Mouse (Mus musculus): ENCODE measurements at regions not wholly inside any gene's neighbourhood (a gene's known extent, or its start where the extent isn't known, plus 50 kb on each side); places are given as distances from the start of the nearest gene placed in this dataset.

DNA sequence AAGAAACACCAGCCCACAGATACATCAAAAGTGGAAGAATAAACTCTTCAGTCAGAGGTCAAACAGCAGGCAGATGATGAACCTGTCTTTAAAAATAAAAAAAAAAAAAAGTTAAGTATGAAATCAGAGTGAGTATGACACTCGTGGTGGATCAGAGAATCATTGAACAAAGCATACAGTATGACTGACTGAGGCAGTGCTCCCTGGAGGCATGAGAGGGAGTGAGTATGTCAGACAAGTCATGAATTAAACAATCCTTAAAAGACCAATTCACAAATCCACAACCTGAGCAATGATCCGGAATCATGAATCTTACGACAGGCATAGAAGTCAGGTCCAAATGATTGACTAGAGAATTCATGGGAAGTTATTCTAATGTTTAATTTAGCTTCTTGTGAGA is 555.4 kb upstream of the Slc39a10 start:
- 82% methylated on average over 3 of the region's 3 CpGs for WGBS
- DNase-seq (ENCODE audit: low spot score), result no peak

GRCm38 (mm10) chr1:47446021-47446420 is 553.4 kb upstream of the Slc39a10 start:
- no peak for DNase-seq (ENCODE audit: low spot score)
- 54% methylated on average over 6 of the region's 6 CpGs for WGBS
- no peaks in the 10 kb centered on the region for H3K4me1 ChIP-seq

More for the DNA sequence above, 555.4 kb upstream of the Slc39a10 start:
- Histone ChIP-seq H3K4me1 (no peaks in the 10 kb centered on the region), H3K4me3 (no peak overlapping the region), H3K27ac (no peak overlapping the region), H3K9me3 (replicated peaks) (no peaks in the 10 kb centered on the region), H3K27me3 (ENCODE audit: low read depth, poor library complexity, severe bottlenecking) (no peaks in the 10 kb centered on the region), H3K36me3 (no peaks in the 10 kb centered on the region)

GRCm38 (mm10) chr1:47432829-47433228 is 540.2 kb upstream of the Slc39a10 start:
- Histone ChIP-seq H3K27ac (no peak overlapping the region), H3K4me3 (no peak overlapping the region), H3K9me3 (replicated peaks) (no peaks in the 10 kb centered on the region), H3K36me3 (no peaks in the 10 kb centered on the region), H3K27me3 (ENCODE audit: low read depth, poor library complexity, severe bottlenecking) (no peaks in the 10 kb centered on the region), H3K4me1 (no peaks in the 10 kb centered on the region)
- 62% methylated on average over 1 of the region's 1 CpGs for WGBS
- DNase-seq (ENCODE audit: low spot score), result no peak

More at GRCm38 (mm10) chr1:47446021-47446420, 553.4 kb upstream of the Slc39a10 start:
- Histone ChIP-seq H3K4me3 (no peak overlapping the region), H3K27me3 (ENCODE audit: low read depth, poor library complexity, severe bottlenecking) (no peaks in the 10 kb centered on the region), H3K9me3 (replicated peaks) (no peaks in the 10 kb centered on the region), H3K27ac (no peak overlapping the region), H3K36me3 (no peaks in the 10 kb centered on the region)

- H3K4me1 ChIP-seq, result no peaks in the 10 kb centered on the region
- H3K27ac ChIP-seq, result no peak overlapping the region
- no peak for DNase-seq (ENCODE audit: low spot score)
- H3K4me3 ChIP-seq, result no peak overlapping the region
- H3K9me3 ChIP-seq (replicated peaks), result no peaks in the 10 kb centered on the region
- 73% methylated on average over 1 of the region's 1 CpGs for WGBS
- no peaks in the 10 kb centered on the region for H3K27me3 ChIP-seq (ENCODE audit: low read depth, poor library complexity, severe bottlenecking)
- no peaks in the 10 kb centered on the region for H3K36me3 ChIP-seq
These were observed 512.5 kb upstream of the Slc39a10 start for GRCm38 (mm10) chr1:47405164-47405563.

- Histone ChIP-seq H3K27me3 (ENCODE audit: low read depth, poor library complexity, severe bottlenecking) (no peaks in the 10 kb centered on the region), H3K36me3 (no peaks in the 10 kb centered on the region), H3K4me1 (no peaks in the 10 kb centered on the region), H3K9me3 (replicated peaks) (no peaks in the 10 kb centered on the region), H3K27ac (no peak overlapping the region), H3K4me3 (no peak overlapping the region)
- no peak for DNase-seq (ENCODE audit: low spot score)
These were observed 493.9 kb upstream of the Slc39a10 start for GRCm38 (mm10) chr1:47386579-47386978.

- peaks cover 7% of the 10 kb centered on the region for H3K4me1 ChIP-seq
- 41% methylated on average over 1 of the region's 1 CpGs for WGBS
- no peak for DNase-seq (ENCODE audit: low spot score)
- no peaks in the 10 kb centered on the region for H3K36me3 ChIP-seq
- H3K4me3 ChIP-seq, result no peak overlapping the region
- no peak overlapping the region for H3K27ac ChIP-seq
- H3K27me3 ChIP-seq (ENCODE audit: low read depth, poor library complexity, severe bottlenecking), result no peaks in the 10 kb centered on the region
- H3K9me3 ChIP-seq (replicated peaks), result no peaks in the 10 kb centered on the region
These were observed 486.1 kb upstream of the Slc39a10 start for GRCm38 (mm10) chr1:47378795-47379194.

DNA sequence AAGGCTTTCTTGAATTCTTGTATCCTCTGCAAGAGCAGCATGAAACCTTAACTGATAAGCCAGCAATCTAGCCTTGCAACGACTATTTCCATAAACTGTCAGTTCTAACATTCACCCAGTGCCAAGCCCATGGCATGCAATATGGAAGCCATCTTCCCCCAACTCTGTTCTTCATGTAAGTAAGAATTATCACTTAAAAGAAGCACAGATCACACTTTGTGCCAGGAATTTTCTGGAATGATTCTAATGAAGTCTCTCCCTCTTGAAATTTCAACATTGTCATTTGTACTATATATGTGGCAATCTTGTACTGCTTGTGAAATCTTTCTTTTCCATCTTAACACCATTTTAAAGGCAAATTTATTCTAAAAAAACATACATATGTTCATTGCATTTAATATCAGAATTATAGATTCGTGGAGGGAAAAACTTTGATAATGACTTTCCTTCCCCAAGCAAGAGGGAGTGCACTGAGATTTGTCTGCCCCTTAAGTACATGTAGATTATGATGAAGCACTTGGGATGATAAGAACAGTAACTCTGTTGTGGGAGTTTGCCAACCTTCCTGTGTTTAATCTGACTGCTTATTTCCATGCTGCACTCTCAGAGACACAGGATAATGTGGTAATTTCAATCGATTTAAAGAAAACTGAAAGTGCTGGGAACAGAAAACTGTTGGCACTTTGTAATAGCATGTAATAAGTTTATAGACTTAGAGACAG is 447.2 kb upstream of the Slc39a10 start:
- H3K4me1 ChIP-seq, result no peaks in the 10 kb centered on the region
- 89% methylated on average over 3 of the region's 3 CpGs for WGBS
- H3K36me3 ChIP-seq, result no peaks in the 10 kb centered on the region
- H3K4me3 ChIP-seq, result no peak overlapping the region
- no peaks in the 10 kb centered on the region for H3K9me3 ChIP-seq (replicated peaks)
- DNase-seq (ENCODE audit: low spot score), result no peak
- H3K27ac ChIP-seq, result no peak overlapping the region
- H3K27me3 ChIP-seq (ENCODE audit: low read depth, poor library complexity, severe bottlenecking), result no peaks in the 10 kb centered on the region

DNA sequence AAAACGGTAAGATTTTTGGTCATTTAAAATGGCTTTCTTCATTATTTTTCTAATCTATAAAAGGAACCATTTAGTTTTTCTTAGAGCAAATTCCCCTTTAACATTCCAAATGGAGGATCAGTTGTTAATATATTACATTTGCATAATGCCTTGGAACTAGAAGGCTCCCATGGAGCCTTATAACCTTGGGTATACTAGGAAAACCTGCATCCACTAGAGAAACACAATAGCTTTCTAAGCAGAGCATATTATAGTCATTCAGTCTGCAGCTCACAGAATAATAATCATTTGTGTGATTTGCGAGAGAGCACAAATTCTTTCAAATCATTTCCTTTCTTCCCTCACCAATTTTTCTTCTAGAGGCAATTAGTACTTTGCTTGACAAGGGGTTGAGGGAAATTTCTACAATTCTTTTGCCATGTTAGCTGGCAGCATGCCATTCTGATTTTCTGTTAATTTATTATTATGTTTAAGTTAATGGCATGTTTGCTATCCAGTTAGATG is 418.0 kb upstream of the Slc39a10 start:
- Histone ChIP-seq H3K4me1 (no peaks in the 10 kb centered on the region), H3K27me3 (ENCODE audit: low read depth, poor library complexity, severe bottlenecking) (no peaks in the 10 kb centered on the region), H3K9me3 (replicated peaks) (no peaks in the 10 kb centered on the region), H3K36me3 (no peaks in the 10 kb centered on the region), H3K27ac (no peak overlapping the region), H3K4me3 (no peak overlapping the region)
- 87% methylated on average over 2 of the region's 2 CpGs for WGBS
- DNase-seq (ENCODE audit: low spot score), result no peak

DNA sequence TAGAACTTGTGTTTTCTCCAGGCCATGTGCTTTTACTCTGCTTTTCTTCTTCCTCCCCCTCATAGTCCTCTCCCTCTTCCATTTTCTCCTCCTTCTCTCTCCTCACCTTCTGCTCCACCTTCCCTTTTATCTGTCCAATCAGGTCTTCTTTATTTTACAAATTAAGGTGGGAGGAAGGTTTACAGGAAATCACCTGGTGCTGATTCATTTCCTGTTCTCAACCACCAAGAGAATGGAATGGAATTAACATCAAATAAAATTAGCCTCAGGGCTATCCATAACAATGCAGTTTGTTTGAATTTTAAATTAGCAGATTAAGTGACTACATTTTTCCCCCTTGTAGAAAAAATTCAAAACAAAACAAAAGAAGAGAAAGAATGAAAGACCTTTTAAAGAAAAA is 414.3 kb upstream of the Slc39a10 start:
- no peak for DNase-seq (ENCODE audit: low spot score)
- Histone ChIP-seq H3K9me3 (replicated peaks) (no peaks in the 10 kb centered on the region), H3K36me3 (no peaks in the 10 kb centered on the region), H3K27me3 (ENCODE audit: low read depth, poor library complexity, severe bottlenecking) (no peaks in the 10 kb centered on the region), H3K4me3 (no peak overlapping the region), H3K27ac (no peak overlapping the region), H3K4me1 (no peaks in the 10 kb centered on the region)

- no peaks in the 10 kb centered on the region for H3K9me3 ChIP-seq (replicated peaks)
- H3K4me3 ChIP-seq, result no peak overlapping the region
- H3K4me1 ChIP-seq, result no peaks in the 10 kb centered on the region
- H3K27ac ChIP-seq, result no peak overlapping the region
- no peak for DNase-seq (ENCODE audit: low spot score)
- no peaks in the 10 kb centered on the region for H3K27me3 ChIP-seq (ENCODE audit: low read depth, poor library complexity, severe bottlenecking)
- 91% methylated on average over 1 of the region's 1 CpGs for WGBS
- no peaks in the 10 kb centered on the region for H3K36me3 ChIP-seq
These were observed 406.7 kb upstream of the Slc39a10 start for GRCm38 (mm10) chr1:47299311-47299710.

DNA sequence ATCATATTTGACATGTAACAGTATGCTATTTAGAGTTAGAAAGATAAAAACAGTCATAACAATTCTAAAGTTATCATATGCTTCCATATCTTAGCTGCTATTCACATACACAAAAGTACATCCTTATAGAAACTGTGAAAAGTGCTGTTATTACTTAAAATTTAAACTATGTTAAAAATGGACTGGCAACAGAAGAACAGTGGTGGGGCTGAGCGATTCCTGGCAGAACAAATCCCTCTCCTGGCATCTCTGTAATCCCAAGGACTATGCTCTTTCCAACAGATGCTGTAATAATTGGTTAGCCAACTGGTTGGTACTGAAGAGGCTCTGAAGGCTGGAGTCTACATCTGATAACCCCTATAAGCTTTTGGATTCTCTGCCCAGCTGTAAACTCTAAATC is 393.0 kb upstream of the Slc39a10 start:
- 100% methylated on average over 1 of the region's 1 CpGs for WGBS
- DNase-seq (ENCODE audit: low spot score), result no peak
- Histone ChIP-seq H3K4me3 (no peak overlapping the region), H3K27me3 (ENCODE audit: low read depth, poor library complexity, severe bottlenecking) (no peaks in the 10 kb centered on the region), H3K4me1 (no peaks in the 10 kb centered on the region), H3K36me3 (no peaks in the 10 kb centered on the region), H3K9me3 (replicated peaks) (no peaks in the 10 kb centered on the region), H3K27ac (no peak overlapping the region)

DNA sequence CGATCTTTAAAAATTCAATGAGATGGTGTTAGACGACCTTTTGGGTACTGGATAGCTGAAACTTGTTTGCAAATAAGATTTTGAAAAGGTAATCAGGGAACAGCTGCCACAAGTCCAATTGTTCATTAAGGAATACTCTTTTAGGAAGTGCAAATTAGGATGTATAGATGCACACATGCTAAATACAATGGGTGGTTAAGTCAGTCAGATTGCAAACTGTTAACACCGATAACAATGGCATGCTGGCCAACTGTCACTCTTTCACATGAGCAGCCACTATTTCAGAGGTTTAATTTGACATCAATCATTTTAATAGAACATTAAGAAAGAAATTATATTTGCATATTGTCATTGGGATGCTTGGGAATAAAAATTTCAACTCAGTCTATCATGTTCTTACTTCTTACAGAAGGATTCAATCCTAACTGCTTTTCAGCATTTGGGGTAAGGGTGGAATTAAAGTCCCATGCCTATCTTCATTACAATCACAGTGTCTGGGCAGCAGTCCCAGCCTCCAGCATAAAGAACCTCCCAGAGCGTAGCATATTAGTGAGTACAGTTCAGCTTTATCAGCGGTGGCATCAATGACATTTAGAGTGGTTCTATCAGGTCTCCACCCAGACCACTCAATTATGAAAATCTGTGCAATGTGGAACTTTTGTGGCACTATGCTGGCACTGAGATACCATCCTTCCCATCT is 385.8 kb upstream of the Slc39a10 start:
- WGBS, result 87% methylated on average over 5 of the region's 5 CpGs
- H3K4me3 ChIP-seq, result no peak overlapping the region

GRCm38 (mm10) chr1:47277839-47278238 is 385.2 kb upstream of the Slc39a10 start:
- Histone ChIP-seq H3K27me3 (ENCODE audit: low read depth, poor library complexity, severe bottlenecking) (no peaks in the 10 kb centered on the region), H3K36me3 (no peaks in the 10 kb centered on the region), H3K27ac (no peak overlapping the region), H3K4me1 (peaks cover 4% of the 10 kb centered on the region; the same call in 1 of the 2 replicates), H3K4me3 (no peak overlapping the region), H3K9me3 (replicated peaks) (no peaks in the 10 kb centered on the region)
- peak; percentile 34 for DNase-seq (ENCODE audit: low spot score)
- 20% methylated on average over 2 of the region's 2 CpGs for WGBS

More for the DNA sequence above, 385.8 kb upstream of the Slc39a10 start:
- no peaks in the 10 kb centered on the region for H3K9me3 ChIP-seq (replicated peaks)
- no peak for DNase-seq (ENCODE audit: low spot score)
- peaks cover 4% of the 10 kb centered on the region; the same call in 1 of the 2 replicates for H3K4me1 ChIP-seq
- H3K27ac ChIP-seq, result no peak overlapping the region
- H3K36me3 ChIP-seq, result no peaks in the 10 kb centered on the region
- no peaks in the 10 kb centered on the region for H3K27me3 ChIP-seq (ENCODE audit: low read depth, poor library complexity, severe bottlenecking)

Data from limb, embryonic 10.5 days (tissue).